Mouse (Mus musculus) lung, adult 10 weeks (tissue): ENCODE data around the gene Fam122a. TPM values are rescaled to one million over a fixed set of nuclear protein-coding genes. Genes with fewer than 3 reads are reported as not detected.

Experiments used
- polyA plus RNA-seq: library from polyadenylated mRNA; stranded (reverse); fragments of 350-450 nt; fragmentation: Illumina TruSeq; extraction: RNeasy Lipid Tissue Mini Kit (QIAGEN cat#74804); gene quantifications from one replicate; pipeline ENCODE4 v1.2.3, GENCODE M21; 2014; ENCODE audit warnings: low read depth, low replicate concordance; ENCODE audit not compliant: insufficient read depth

Gene Fam122a
- 13.7 TPM for polyA plus RNA-seq

GRCm38 (mm10) chr19:24476929-24477882 is at the start of gene Fam122a:
Fam122a (minus strand) TSS chr19:24477356.

Other genes with a start within 250 kb of the Fam122a start
- 8.5 TPM for gene Fxn, start 196.8 kb downstream of the Fam122a start, polyA plus RNA-seq
- 8.7 TPM for gene Pip5k1b, start 78.5 kb upstream of the Fam122a start, polyA plus RNA-seq
- 2.6 TPM for gene Tmem252, start 196.7 kb upstream of the Fam122a start, polyA plus RNA-seq